Mouse (Mus musculus) c-Kit-negative CD71-positive TER-119-positive erythroid progenitor cells, embryonic 14.5 days (primary cell): ENCODE results near the gene Bet1l.
"Not testable (repeated sequence)": the region's sequence is repeated elsewhere in the genome, so short reads cannot be mapped to it uniquely, and the experiment has no call there.

ENCODE experiments used
- DNase-seq: peaks from one replicate; pipeline ENCODE4 v3.0.0-alpha.2; 2013; ENCODE audit warnings: low read depth, low spot score

The Bet1l gene

DNA sequence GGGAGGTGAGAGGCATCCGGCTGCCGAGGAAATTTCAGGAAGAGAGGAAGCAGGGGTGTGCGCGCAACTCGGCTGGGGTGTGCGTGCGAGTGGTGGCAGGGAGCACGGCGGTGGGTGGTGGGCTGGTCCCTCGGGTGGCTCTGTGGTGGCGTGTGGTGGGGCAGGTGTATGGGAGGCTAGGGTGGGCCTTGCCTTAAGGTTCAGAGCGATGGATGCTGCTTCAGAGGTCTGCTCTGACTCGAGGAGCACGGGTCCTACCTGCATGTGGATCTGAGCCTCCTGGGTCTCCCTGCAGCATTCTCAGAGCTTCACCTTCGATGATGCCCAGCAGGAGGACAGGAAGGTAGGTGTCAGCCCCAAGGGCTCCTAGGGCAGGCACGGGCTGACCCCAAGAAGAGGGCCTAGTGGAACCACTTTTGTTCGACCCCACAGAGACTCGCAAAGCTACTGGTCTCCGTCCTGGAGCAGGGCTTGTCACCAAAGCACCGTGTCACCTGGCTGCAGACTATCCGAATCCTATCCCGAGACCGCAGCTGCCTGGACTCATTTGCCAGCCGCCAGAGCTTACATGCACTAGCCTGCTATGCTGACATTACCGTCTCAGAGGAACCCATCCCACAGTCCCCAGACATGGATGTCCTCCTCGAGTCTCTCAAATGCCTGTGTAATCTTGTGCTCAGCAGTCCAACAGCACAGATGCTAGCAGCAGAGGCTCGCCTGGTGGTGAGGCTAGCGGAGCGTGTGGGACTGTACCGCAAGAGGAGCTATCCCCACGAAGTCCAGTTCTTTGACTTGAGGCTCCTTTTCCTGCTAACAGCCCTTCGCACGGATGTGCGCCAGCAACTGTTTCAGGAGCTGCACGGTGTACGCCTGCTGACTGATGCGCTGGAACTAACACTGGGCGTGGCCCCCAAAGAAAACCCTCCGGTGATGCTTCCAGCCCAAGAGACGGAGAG lies at the start of gene Bet1l:
Gene Bet1l, minus strand, starts transcription at position 28 of the 956 bp plus-strand sequence.
- DNase-seq, result no peak

DNA sequence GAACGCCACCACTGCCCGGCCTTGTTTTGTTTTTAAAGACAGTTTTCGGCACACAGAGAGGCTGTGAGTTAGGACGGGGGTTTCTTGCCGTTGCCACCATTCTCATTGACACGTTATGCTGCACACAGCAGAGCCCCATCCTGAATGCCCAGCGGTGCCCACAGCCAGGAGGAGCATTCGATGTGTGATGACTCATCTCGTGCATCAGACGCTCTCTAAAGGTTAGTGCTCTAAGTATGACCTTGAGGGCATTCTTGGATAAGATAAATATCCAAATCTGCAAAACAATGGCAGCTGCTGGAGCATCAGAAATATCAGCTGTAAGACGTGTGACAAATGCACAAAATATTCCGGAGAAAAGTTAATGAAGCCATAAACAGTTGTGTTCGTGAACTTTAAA lies 49.8 kb upstream of the Bet1l start:
- DNase-seq, result no peak

DNA sequence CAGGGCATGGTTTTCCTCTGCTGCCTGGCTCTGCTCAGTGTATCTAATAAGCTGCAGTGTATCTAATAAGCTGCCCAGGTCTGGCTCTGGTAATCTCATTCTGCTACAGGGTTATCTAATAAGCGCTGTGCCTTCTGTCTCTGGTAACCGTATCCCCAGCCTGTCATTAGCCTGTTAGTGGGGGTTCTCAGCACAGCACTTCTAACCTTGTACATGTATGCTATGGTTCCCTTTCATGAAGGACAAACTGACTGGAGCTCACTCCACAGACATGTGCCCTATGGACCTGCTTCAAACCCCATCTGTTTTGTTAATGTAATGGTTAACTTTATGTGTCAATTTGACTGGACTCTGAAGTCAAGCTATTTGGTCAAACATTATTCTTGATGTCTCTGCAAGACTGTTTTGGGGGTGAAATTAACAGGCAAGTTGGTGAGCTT lies 48.3 kb upstream of the Bet1l start:
- no peak for DNase-seq

DNA sequence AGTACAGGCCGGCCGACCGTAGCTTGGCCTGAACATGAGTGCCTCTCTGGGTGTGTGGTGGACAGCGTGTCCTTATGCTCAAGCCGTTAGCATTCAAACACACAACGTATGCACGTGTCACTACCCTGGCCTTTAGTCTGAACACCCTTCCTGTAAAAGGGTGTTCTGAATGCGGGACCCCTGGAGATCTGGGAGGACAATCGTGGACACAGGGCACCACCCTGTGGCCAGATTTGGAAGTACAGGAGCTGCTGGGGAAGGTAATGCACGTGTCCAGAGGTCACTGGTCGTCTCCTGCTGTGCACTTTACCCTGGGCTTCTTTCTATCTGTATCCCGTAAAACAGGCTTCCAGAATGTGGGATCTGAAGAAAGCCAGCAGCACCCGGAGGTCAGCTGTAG lies 45.8 kb upstream of the Bet1l start:
- DNase-seq, result peak; percentile 50

DNA sequence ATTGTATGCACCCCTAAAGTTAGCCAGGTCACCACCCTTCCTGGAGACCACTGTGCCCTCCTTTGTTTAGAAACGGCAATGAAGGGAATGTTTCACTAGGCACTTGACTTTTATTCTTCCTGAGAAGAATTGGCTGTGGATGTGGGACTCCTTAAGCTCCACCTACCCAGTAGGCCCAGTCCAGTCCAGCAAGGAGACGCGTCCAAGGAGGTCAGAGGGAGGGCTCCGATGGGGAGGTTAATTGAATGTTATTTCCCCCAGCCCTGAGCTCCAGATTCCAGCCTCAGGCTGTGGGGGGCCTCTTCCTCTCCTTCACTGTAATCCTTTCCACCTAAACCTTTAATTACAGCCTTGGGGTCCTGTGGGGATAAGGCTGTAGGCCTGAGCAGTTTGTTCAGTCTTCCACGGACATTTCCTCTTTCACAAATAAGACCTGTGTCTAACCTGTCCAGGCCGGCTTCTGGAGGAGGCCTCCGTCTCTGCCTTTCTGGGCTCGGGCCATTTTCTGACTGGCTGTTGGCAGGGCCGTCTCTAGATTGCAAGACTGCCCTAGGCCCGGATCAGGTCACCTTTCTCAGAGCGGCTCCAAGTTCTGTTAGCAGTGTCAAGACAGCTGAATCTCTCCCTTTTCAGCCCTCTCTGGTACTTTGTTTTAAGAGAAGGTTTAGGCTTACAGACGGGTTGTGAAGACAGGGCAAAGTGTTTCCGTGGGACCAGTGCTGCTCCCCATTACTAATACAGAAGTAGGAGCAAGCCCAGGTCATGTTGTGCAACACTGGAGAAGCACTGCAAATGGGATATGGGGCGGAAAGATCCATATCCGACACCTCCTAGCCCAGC lies 44.9 kb upstream of the Bet1l start:
- DNase-seq, result no peak

DNA sequence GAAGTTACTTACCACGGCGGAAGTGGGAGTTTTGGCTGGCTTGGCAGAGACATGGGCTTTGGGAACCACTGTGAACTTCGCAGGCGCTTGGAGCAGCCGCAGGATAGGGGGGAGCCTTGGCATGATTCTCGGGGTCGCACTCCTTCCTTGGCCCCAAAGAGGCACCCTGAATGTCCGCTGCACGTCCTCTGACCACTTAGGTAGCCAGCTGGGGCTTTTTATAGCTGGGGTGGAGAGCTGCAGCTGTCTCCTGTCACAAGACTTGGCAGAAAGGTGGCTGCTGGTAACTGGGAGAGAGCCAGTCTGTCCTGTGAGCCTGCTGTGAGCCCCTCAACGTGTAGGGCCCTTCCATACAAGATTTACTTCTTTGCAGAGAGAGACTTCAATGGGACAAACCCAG lies 42.8 kb upstream of the Bet1l start, which contains the start of gene Cox8b:
Gene Cox8b, minus strand, starts transcription at position 227 of the 400 bp plus-strand sequence.
- no peak for DNase-seq

DNA sequence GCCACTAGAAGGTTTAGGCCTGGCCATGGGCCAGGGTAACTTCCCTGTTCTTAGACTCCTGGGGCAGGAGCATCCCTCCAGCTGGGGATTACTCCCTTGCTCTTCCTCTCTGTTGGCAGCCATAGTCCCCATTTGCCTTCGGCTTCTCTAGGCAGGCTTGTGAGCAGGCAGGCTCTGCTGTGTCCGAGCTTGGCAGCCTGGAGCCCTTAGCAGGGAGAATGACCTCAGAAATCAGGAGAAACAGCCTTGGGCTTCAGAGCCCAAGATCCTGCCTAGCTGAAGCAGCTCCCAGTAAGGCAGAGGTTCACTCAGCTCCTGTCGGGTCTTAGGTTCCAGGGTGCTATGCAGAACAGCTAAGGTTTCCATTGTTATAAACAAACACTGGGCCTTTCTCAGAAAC lies 41.7 kb upstream of the Bet1l start:
- DNase-seq, result no peak

DNA sequence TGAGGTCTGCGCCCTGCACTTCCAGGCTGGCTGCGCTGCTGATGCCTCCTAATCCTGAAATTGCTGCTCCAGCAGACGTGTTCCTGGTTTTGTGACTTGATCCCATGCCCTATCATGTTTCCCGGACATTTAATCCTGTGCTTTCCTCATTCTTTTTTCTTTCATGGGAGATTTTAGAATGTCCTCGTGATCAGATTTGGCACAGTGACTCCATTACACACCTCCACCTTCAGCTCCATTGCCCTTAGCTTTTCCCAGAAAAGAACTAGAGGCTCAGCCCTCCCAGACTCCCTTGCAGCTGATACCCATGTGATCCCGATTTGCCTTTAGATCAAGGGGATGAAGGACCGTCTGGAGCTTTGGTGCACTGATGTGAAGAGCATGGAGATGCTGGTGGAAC lies 40.5 kb upstream of the Bet1l start:
- no peak for DNase-seq

DNA sequence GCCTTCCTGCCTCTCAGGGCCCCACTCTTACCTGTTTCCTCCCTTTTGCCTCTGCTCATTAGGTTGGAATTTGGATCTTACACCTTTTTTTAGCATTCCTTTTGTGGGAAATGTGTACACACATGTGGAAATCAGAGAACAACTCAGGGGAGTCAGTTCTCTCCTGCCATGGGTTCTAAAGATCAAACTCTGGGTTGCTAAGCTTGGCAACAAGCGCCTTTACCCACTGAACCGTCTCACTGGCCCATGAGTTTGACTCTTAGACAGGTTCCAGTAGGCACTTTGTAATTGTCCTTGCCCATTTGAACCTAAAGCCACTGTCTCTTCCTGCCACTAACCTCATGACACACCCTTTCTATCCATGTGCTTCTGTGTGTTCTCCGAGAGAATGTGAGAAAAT lies 37.2 kb upstream of the Bet1l start:
- DNase-seq, result no peak

DNA sequence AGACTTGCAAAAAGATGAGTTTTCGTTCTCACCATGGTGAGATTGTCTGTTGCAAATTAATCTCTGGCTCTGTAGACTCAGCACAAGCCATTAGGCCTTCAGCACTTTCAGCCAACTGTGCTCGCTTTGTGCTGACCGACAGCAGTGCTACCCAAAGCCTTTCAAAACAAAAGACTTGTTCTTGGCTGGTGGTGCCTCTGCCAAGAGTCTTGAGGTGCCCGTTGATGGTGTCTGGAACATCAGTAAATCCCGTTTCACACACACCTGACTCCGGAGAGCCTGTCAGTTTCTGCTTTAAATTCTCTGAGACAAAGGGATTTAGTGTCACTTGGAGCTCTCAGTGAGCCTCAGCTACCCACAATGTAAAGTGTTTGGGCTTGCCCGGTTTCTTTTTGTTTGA lies 36.7 kb upstream of the Bet1l start:
- no peak for DNase-seq

DNA sequence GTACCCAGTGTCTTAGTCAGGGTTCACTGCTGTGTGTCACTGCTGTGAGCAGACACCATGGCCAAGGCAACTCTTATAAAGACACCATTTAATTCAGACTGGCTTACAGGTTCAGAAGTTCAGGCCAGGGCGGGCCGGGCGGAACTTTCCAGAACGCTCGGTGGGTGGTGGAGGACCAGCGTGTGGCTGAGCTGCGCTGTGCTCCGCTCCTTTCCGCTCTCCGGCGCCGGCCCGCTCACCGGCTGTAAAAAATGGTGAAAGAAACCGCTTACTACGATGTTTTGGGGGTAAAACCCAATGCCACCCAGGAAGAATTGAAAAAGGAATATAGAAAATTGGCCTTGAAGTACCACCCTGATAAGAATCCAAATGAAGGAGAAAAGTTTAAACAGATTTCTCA lies 33.3 kb upstream of the Bet1l start:
- DNase-seq, result not testable (repeated sequence)

DNA sequence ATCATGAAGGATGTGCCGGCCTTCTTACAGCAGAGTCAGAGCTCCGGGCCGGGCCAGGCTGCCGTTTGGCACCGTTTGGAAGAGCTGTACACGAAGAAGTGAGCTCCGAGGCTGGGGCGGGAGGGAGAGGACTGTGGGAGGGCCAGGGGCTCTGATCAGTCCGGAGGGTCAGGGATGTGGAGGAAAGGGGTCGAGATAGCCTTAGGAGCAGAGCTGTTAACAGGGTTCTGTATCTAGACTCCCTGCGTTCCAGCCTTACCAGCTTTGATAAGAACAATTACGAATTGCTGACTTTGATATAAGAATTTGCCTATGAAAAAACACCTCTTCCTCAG lies 25.1 kb upstream of the Bet1l start:
- DNase-seq, result no peak

DNA sequence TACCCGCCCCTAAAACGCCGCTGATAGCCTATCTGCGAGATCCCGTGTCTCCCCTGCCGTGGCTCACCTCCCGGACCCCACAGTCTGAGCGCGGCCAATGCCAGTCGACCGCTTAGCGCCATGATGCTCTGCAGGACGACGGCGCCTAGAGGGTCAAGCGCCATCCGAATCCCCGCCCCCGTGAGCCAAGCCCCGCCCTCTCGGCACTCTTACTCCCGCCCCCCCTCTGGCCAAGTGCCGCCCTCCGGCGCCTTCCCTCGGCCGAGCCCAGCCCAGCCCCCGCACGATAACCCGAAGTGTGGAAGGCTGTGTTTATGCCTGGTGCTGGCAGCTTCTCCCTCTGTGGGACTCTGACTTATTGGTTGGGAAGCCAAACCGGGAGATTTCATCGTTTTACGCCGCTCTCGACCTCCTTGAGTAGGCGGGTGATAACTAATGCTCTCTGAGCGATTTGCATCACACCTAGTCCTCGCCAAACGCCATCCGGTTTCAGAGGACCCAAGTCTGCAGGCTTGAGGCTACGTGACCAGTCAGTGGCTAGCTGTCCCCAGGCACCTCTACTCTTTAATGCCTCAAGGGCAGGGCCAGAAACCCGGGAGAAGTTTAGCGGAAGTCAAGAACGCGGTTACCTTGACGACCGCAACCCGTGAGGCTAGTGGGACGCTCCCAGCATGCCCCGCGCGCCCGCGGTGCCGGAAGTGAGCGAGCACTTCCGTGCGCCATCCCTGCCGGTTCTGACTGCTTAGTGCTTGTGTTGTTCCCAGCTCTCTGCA lies 24.5 kb upstream of the Bet1l start, which contains the start of the genes Psmd13 and Sirt3:
Gene Psmd13, plus strand, starts transcription at position 273 of the 773 bp plus-strand sequence.
Gene Sirt3, minus strand, starts transcription at position 614 of the 773 bp plus-strand sequence.
- peak; percentile 95 for DNase-seq

DNA sequence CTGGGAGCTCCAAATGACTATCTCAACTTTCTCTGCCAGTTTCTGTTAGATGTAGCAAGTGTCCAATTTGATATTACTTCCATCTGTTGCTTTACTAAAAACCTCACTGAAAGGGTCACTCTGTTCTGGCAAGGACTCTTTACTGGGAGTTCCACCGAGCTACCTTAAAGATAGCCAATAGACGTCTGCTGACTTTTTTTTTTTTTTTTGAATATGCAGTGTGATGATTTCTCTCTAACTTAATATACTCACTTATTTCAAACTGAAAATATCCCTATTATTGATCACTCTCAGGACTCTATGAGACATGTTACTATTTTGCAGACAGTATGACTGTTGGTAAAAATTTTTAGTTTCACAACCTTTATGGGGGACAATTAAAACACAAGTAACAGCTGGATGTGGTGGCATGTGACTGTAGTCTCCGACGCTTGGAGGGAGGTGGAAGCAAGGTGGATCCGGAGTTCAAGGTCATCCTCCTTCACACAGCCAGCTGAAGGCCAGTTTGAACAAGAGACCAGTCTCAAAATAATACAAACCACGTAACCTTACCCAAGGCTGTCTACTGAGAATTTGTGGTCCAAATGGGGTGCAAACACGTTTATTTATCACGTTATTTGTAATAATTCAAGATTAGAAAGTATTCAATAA lies 23.6 kb upstream of the Bet1l start:
- DNase-seq, result no peak

DNA sequence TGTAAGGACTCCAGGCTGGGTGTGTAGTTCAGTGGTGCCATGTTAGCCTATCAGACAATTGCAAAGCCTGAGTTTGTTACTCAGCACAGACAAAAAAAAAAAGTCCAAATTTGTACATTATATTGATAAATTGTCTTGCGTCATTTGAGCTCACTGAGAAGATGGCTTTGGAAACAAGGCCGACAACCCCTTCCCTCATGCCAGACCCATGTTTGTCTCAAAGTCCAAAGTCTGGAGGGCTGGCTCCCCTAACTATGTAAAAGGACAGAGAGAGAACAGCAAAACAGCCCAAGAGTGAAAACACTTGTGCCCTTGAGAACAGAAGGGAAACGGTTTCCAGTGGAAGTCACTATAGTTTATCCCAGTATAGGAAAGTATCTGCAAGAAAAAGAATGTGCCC lies 23.0 kb upstream of the Bet1l start:
- DNase-seq, result no peak

DNA sequence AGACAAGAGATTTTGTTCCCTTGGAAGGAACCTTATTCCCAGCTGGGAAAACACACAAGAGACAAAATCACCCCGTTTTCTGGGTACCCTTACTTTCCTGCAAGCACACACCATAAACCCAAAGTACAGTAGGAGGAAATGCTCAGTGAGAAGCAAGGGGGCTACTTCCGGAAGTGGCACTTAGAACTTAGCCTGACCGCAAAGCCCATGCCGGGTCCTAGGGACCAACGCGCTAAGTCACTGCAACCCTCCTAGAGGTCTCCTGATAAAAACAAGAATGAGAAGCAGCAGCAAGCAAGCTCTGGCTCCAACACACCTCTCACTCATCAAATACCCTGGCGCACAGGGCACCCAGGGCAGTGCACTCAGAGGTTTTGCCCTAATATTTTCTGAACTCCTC lies 22.0 kb upstream of the Bet1l start:
- DNase-seq, result no peak

DNA sequence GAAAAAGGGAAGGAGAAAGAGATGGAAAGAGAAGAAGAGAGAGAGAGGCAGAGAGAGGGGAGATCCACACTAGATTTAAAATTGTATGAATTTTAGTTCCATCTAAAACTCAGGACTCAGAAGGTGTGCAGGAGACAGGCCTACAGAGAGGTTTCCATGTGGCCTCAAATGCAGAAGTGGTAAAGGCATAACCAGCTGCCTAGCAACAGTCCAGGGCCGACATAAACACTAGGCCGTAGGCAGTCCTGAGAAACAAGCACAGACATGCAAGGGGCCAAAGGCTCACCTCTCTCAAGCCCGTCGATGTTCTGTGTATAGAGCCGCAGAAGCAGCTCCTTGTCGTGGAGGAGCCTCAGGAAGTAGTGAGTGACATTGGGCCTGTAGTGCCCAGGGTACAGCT lies 20.0 kb upstream of the Bet1l start:
- DNase-seq, result no peak

DNA sequence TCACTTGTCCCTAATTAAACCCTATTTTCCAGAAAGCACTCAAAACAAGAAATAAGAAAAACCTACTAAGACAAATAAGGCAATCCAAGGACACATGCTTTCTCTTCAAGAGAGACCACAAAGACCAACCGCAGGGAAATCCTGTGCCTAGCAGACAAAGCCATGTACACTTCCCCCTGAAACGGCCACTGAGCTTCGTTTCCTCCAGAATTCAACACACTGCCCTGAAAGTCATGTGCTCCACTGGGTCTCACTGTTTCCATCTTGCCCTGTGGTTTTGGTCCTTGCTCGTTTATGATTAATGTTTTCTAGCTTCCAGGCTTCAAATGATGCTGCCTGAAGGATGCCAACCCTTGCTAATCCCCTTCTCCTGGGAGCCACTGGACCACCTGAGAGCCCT lies 16.8 kb upstream of the Bet1l start:
- DNase-seq, result no peak

DNA sequence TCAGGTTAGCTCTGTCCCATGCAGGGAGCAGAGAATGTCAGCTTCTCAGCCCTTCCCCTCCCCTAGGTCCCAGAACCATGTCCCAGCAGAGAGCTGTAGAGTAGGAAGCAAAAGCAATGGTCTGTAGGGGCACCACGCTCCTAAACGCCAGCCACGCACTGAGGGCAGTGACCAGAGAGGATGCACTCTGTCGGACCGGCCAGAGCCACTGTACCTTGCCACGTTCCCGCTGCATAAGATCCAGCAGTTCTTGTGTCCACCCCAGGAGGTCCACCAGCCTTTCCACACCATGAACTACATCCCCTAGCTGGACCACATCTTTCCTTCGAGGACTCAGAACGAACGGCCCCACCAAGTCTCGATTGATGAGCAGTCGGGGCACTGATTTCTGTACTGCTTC lies 7.4 kb upstream of the Bet1l start:
- no peak for DNase-seq

DNA sequence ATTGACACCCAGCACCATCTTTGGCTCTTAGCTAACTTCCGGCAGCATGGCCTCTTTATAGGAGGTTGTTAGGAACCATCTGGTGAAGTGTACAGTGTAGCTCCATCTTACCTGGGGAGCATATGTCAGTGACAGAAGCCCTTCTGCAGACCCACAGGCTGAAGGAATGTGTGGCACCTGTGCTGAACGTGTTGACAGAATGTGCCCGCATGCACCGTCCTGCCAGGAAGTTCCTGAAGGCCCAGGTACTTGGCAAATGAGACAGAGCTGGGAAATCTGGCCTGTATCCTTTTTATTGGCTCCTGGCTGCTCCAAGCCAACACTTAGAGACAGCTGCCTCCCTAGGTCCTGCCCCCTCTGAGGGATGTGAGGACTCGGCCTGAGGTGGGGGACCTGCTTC lies 3.4 kb upstream of the Bet1l start:
- DNase-seq, result no peak

DNA sequence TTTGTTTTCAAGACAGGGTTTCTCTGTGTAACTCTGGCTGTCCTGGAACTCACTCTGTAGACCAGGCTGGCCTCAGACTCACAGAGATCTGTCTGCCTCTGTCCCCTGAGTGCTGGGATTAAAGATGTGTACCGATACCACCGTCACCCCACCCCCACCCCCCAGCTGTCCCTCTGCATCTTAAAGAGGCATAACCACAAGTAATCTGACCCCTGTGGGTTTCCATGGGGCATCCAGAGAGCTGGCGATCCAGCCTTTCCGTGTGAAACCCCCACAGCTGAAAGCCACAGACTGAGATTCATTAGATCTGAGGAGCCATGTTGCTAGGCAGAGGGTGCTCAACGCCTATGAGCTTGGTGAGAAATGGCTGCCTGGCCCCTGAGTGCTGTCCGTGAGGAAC lies 2.6 kb upstream of the Bet1l start:
- DNase-seq, result no peak
